Mouse (Mus musculus) MEL (cell line): ENCODE measurements around the gene Slc22a17. TPM values are rescaled to one million over a fixed set of nuclear protein-coding genes. Genes with fewer than 3 reads are reported as not detected.

Experiments
- DNase-seq: peaks from one replicate; pipeline ENCODE4 v3.0.0; 2011; ENCODE audit warnings: low read depth, low spot score
- H3K27ac ChIP-seq: 2 replicates; pipeline ENCODE4 v1.5.1; 2012; ENCODE audit warnings: low read depth, mild to moderate bottlenecking, control low read depth, low read length, moderate library complexity; ENCODE audit not compliant: control insufficient read depth
- H3K27me3 ChIP-seq, 2 experiments: fragments of 150-350 bp in 1 of 2; sonication (generic) in 1 of 2; 2 replicates each; pipeline ENCODE4 v1.6.1; 2012; ENCODE audit warnings: low read length in 2 of 2, mild to moderate bottlenecking in 2 of 2, improper control_type of control experiment in 1 of 2, moderate library complexity in 1 of 2; ENCODE audit not compliant: insufficient read depth in 2 of 2, control insufficient read depth in 1 of 2
- H3K36me3 ChIP-seq, 2 experiments: 2 replicates each; pipeline ENCODE4 v1.6.1; 2012 to 2014; ENCODE audit warnings: low read length in 2 of 2, improper control_type of control experiment in 1 of 2, inconsistent platforms in 1 of 2, mild to moderate bottlenecking in 1 of 2; ENCODE audit not compliant: insufficient read depth in 2 of 2, control insufficient read depth in 1 of 2
- H3K4me1 ChIP-seq, 2 experiments: fragments of 150-350 bp in 1 of 2; sonication (generic) in 1 of 2; 2 replicates each; pipeline ENCODE4 v1.6.1; 2012; ENCODE audit warnings: low read length in 2 of 2, improper control_type of control experiment in 1 of 2, mild to moderate bottlenecking in 1 of 2; ENCODE audit not compliant: insufficient read depth in 2 of 2, control insufficient read depth in 1 of 2
- H3K4me3 ChIP-seq, 2 experiments: fragments of 150-350 bp in 1 of 2; sonication (generic) in 1 of 2; 2 replicates each; pipeline ENCODE4 v1.5.1; 2012; ENCODE audit warnings: low read depth in 2 of 2, low read length in 2 of 2, mild to moderate bottlenecking in 2 of 2, moderate library complexity in 2 of 2, control low read depth in 1 of 2, improper control_type of control experiment in 1 of 2; ENCODE audit not compliant: control insufficient read depth in 1 of 2, insufficient read depth in 1 of 2
- H3K79me2 ChIP-seq: 2 replicates; pipeline ENCODE4 v1.6.1; 2012; ENCODE audit warnings: mild to moderate bottlenecking, low read length, moderate library complexity; ENCODE audit not compliant: control insufficient read depth, poor library complexity, insufficient read depth
- H3K9ac ChIP-seq: 2 replicates; pipeline ENCODE4 v1.6.1; 2012; ENCODE audit warnings: low read depth, mild to moderate bottlenecking, control low read depth, low read length, moderate library complexity; ENCODE audit not compliant: control insufficient read depth, poor library complexity, severe bottlenecking
- H3K9me3 ChIP-seq: fragments of 150-350 bp; sonication (generic); replicated peaks from 2 replicates; pipeline ENCODE4 v1.6.1; 2012; ENCODE audit warnings: mild to moderate bottlenecking, low read length, improper control_type of control experiment, moderate library complexity; ENCODE audit not compliant: insufficient read depth
- BHLHE40 ChIP-seq: IDR thresholded peaks from 2 replicates; pipeline ENCODE4 v1.6.1; 2012; ENCODE audit warnings: low read depth, mild to moderate bottlenecking, inconsistent platforms, low read length, improper control_type of control experiment, borderline replicate concordance
- CHD1 ChIP-seq: IDR thresholded peaks from 2 replicates; pipeline ENCODE4 v1.6.1; 2012; ENCODE audit warnings: low read depth, mild to moderate bottlenecking, inconsistent platforms, low read length, improper control_type of control experiment
- CHD2 ChIP-seq: IDR thresholded peaks from 2 replicates; pipeline ENCODE4 v1.6.1; 2011; ENCODE audit warnings: low read length, improper control_type of control experiment
- CTCF ChIP-seq, 3 experiments: IDR thresholded peaks in 2 of 3; conservative IDR thresholded peaks in 1 of 3; 2 replicates each; pipeline ENCODE4 v1.5.1; 2011 to 2012; ENCODE audit warnings: low read length in 3 of 3, low read depth in 2 of 3, mild to moderate bottlenecking in 2 of 3, improper control_type of control experiment in 1 of 3, inconsistent platforms in 1 of 3, mixed read lengths in 1 of 3, moderate library complexity in 1 of 3; ENCODE audit not compliant: control insufficient read depth in 1 of 3, insufficient read depth in 1 of 3, poor library complexity in 1 of 3, severe bottlenecking in 1 of 3
- ELF1 ChIP-seq: IDR thresholded peaks from 2 replicates; pipeline ENCODE4 v1.6.1; 2014; ENCODE audit warnings: low read depth, mild to moderate bottlenecking, inconsistent platforms, low read length, improper control_type of control experiment, moderate library complexity
- EP300 ChIP-seq, 2 experiments: IDR thresholded peaks; 2 replicates each; pipeline ENCODE4 v1.6.1; 2011; ENCODE audit warnings: improper control_type of control experiment in 2 of 2, low read length in 2 of 2, low read depth in 1 of 2, mild to moderate bottlenecking in 1 of 2
- GABPA ChIP-seq: IDR thresholded peaks from 2 replicates; pipeline ENCODE4 v1.6.1; 2012; ENCODE audit warnings: low read depth, mild to moderate bottlenecking, inconsistent platforms, low read length, improper control_type of control experiment, moderate library complexity
- GATA1 ChIP-seq: IDR thresholded peaks from 2 replicates; pipeline ENCODE4 v1.6.1; 2011; ENCODE audit warnings: low read depth, low read length, improper control_type of control experiment
- HCFC1 ChIP-seq: IDR thresholded peaks from 2 replicates; pipeline ENCODE4 v1.6.1; 2012; ENCODE audit warnings: low read depth, mild to moderate bottlenecking, inconsistent platforms, low read length, improper control_type of control experiment, moderate library complexity
- JUND ChIP-seq: IDR thresholded peaks from 2 replicates; pipeline ENCODE4 v1.6.1; 2011; ENCODE audit warnings: low read depth, mild to moderate bottlenecking, improper control_type of control experiment, low read length
- KAT2A ChIP-seq: conservative IDR thresholded peaks from 2 replicates; pipeline ENCODE4 v1.6.1; 2012; ENCODE audit warnings: low read depth, low read length, improper control_type of control experiment, inconsistent platforms
- MAX ChIP-seq: IDR thresholded peaks from 2 replicates; pipeline ENCODE4 v1.6.1; 2011; ENCODE audit warnings: low read length, improper control_type of control experiment
- MAZ ChIP-seq: IDR thresholded peaks from 2 replicates; pipeline ENCODE4 v1.6.1; 2012; ENCODE audit warnings: low read depth, mild to moderate bottlenecking, inconsistent platforms, low read length, improper control_type of control experiment
- MYB ChIP-seq: IDR thresholded peaks from 2 replicates; pipeline ENCODE4 v1.6.1; 2011; ENCODE audit warnings: mild to moderate bottlenecking, low read depth, low read length, improper control_type of control experiment
- NELFE ChIP-seq: IDR thresholded peaks from 2 replicates; pipeline ENCODE4 v1.6.1; 2011; ENCODE audit warnings: low read depth, low read length, improper control_type of control experiment
- POLR2A ChIP-seq, 2 experiments: IDR thresholded peaks; 2 replicates each; pipeline ENCODE4 v1.6.1; 2011 to 2012; ENCODE audit warnings: low read length in 2 of 2, mild to moderate bottlenecking in 2 of 2, control low read depth in 1 of 2, improper control_type of control experiment in 1 of 2, low read depth in 1 of 2, moderate library complexity in 1 of 2; ENCODE audit not compliant: control insufficient read depth in 1 of 2, insufficient read depth in 1 of 2, poor library complexity in 1 of 2
- RAD21 ChIP-seq: IDR thresholded peaks from 2 replicates; pipeline ENCODE4 v1.6.1; 2011; ENCODE audit warnings: mild to moderate bottlenecking, low read depth, low read length, improper control_type of control experiment
- RCOR1 ChIP-seq: IDR thresholded peaks from 2 replicates; pipeline ENCODE4 v1.6.1; 2012; ENCODE audit warnings: low read depth, mild to moderate bottlenecking, inconsistent platforms, low read length, improper control_type of control experiment
- SIN3A ChIP-seq: IDR thresholded peaks from 2 replicates; pipeline ENCODE4 v1.6.1; 2012; ENCODE audit warnings: low read length, improper control_type of control experiment, inconsistent platforms
- SMC3 ChIP-seq: IDR thresholded peaks from 2 replicates; pipeline ENCODE4 v1.6.1; 2011; ENCODE audit warnings: low read depth, low read length, improper control_type of control experiment
- TCF12 ChIP-seq: IDR thresholded peaks from 2 replicates; pipeline ENCODE4 v1.6.1; 2014; ENCODE audit warnings: low read depth, mild to moderate bottlenecking, inconsistent platforms, low read length, improper control_type of control experiment, moderate library complexity
- USF2 ChIP-seq, 2 experiments: IDR thresholded peaks; 2 replicates each; pipeline ENCODE4 v1.6.1; 2011 to 2012; ENCODE audit warnings: improper control_type of control experiment in 2 of 2, low read length in 2 of 2, borderline replicate concordance in 1 of 2, inconsistent platforms in 1 of 2, low read depth in 1 of 2, mild to moderate bottlenecking in 1 of 2; ENCODE audit not compliant: insufficient read depth in 1 of 2
- ZC3H11A ChIP-seq: IDR thresholded peaks from 2 replicates; pipeline ENCODE4 v1.6.1; 2012; ENCODE audit warnings: low read depth, mild to moderate bottlenecking, inconsistent platforms, low read length, improper control_type of control experiment
- ZMIZ1 ChIP-seq: IDR thresholded peaks from 2 replicates; pipeline ENCODE4 v1.6.1; 2012; ENCODE audit warnings: low read depth, mild to moderate bottlenecking, inconsistent platforms, low read length, improper control_type of control experiment, moderate library complexity
- polyA plus RNA-seq, 2 experiments: library from polyadenylated mRNA; stranded (reverse) in 1 of 2; unstranded in 1 of 2; fragments of >175 nt in 1 of 2; fragments of >200 nt in 1 of 2; gene quantifications; 2 replicates each; pipeline versions ENCODE4 v1.2.1 to v1.2.4; 2012; ENCODE audit warnings: low replicate concordance in 2 of 2, low read depth in 1 of 2; ENCODE audit not compliant: insufficient read length in 2 of 2, insufficient read depth in 1 of 2, missing spikeins in 1 of 2
- total RNA-seq: library from RNA; depleted of rRNA; stranded (reverse); fragments of 300-350 nt; gene quantifications from 2 replicates; pipeline ENCODE4 v1.2.3, GENCODE M21; 2012

The Slc22a17 gene
- total and polyA plus RNA-seq, 3 experiments = 0.31 to 1.1 TPM; not detected in 1

DNA sequence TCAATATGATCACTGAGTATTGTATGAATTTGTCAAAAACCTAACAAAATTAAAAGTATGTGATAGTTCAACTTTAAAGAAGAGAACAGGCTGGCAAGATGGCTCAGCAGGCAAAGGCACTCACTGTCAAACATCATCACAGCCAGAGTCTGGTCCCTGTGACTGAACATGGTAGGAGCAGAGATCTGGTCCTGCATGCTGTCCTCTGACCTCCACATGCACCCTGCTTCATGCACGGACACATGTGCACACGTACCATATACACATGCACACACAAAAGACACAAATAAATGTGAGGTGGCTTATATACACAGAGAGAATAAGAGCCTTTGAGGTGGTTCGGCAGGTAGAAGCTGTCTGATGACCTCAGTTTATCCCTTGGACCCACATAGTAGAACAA lies 42.5 kb upstream of the Slc22a17 start:
- DNase-seq = no peak
- no peaks in the 10 kb centered on the region for H3K36me3 ChIP-seq
- no peaks in the 10 kb centered on the region for H3K9me3 ChIP-seq
- no peaks in the 10 kb centered on the region for H3K4me1 ChIP-seq
- no peak overlapping the region for H3K4me3 ChIP-seq
- H3K27ac ChIP-seq = no peak overlapping the region
- peaks cover 2 to 6% of the 10 kb centered on the region in 2 experiments; a peak in 2 of 4 replicates for H3K27me3 ChIP-seq
- H3K79me2 ChIP-seq = no peaks in the 10 kb centered on the region
- no peak for TF ChIP-seq EP300 (IDR thresholded peaks at IDR 0.05; ENCODE audit: low read depth in 1 of 2, low read length in 2 of 2)
- TF ChIP-seq MAX = no peak
- no peak for TF ChIP-seq CHD1
- TF ChIP-seq NELFE = no peak
- no peak for TF ChIP-seq RCOR1
- no peak for TF ChIP-seq BHLHE40
- no peak for TF ChIP-seq GATA1
- no peak for TF ChIP-seq HCFC1
- TF ChIP-seq ZMIZ1 = no peak
- TF ChIP-seq SMC3 = no peak
- TF ChIP-seq SIN3A = no peak
- no peak for TF ChIP-seq ELF1
- TF ChIP-seq POLR2A (IDR thresholded peaks at IDR 0.05; ENCODE audit: control insufficient read depth in 1 of 2, insufficient read depth in 1 of 2, low read depth in 1 of 2, low read length in 2 of 2, poor library complexity in 1 of 2) = no peak
- no peak overlapping the region for H3K9ac ChIP-seq

DNA sequence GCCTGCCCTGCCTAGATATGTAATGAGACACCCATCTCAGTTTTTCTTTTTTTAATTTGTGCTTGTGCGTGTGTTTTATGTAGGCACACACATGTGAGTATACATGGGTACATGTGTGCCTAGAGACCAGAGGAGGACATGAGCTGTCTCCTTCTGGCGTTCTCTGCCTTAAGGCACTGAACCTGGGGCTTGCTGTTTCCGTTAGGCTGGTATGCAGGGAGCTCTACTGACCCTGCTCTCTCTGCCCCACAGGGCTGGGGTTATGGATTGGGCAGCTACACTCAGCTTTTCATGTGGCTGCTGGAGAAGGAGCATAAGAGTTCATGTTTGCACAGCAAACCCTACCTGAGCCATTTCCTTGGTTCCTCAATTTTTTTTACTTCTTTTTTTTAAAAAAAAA lies 41.5 kb upstream of the Slc22a17 start:
- Histone ChIP-seq H3K4me1 (no peaks in the 10 kb centered on the region), H3K36me3 (no peaks in the 10 kb centered on the region), H3K27me3 (peaks cover 2 to 6% of the 10 kb centered on the region in 2 experiments; a peak in 2 of 4 replicates)
- no peak for TF ChIP-seq GABPA
- no peak for TF ChIP-seq ELF1
- TF ChIP-seq RCOR1 = no peak
- no peak for TF ChIP-seq GATA1
- TF ChIP-seq TCF12 = no peak
- no peak for TF ChIP-seq KAT2A
- TF ChIP-seq MYB = no peak
- TF ChIP-seq CHD2 = no peak
- TF ChIP-seq USF2 (IDR thresholded peaks at IDR 0.05; ENCODE audit: borderline replicate concordance in 1 of 2, insufficient read depth in 1 of 2, low read depth in 1 of 2, low read length in 2 of 2) = no peak
- no peak for TF ChIP-seq CHD1
- TF ChIP-seq HCFC1 = no peak
- TF ChIP-seq MAZ = no peak
- TF ChIP-seq RAD21 = no peak
- no peak for TF ChIP-seq JUND
- TF ChIP-seq CTCF (IDR thresholded peaks at IDR 0.05 in 2 of 3, conservative IDR thresholded peaks at IDR 0.05 in 1 of 3; ENCODE audit: control insufficient read depth in 1 of 3, insufficient read depth in 1 of 3, low read depth in 2 of 3, low read length in 3 of 3, poor library complexity in 1 of 3, severe bottlenecking in 1 of 3) = no peak
- no peak for TF ChIP-seq ZC3H11A
- TF ChIP-seq, all 39 proteins: peak for 0
- H3K9me3 ChIP-seq = no peaks in the 10 kb centered on the region
- DNase-seq = no peak
- no peak overlapping the region for H3K4me3 ChIP-seq
- H3K79me2 ChIP-seq = no peaks in the 10 kb centered on the region
- no peak overlapping the region for H3K27ac ChIP-seq
- H3K9ac ChIP-seq = no peak overlapping the region
